Mouse (Mus musculus): Measurements from ENCODE around the gene Nemp2.

- TF ChIP-seq CTCF (IDR thresholded peaks at IDR 0.05; ENCODE audit: extremely low read depth, insufficient read length, insufficient replicate concordance, low read depth, low read length) (no peak), POLR2A (IDR thresholded peaks at IDR 0.05; ENCODE audit: low read depth, low read length) (no peak)
Measured at GRCm38 (mm10) chr1:52620442-52620841, 10.1 kb upstream of the Nemp2 start.

Measured in small intestine, adult 2 months (tissue).